In the genomic region with DNA sequence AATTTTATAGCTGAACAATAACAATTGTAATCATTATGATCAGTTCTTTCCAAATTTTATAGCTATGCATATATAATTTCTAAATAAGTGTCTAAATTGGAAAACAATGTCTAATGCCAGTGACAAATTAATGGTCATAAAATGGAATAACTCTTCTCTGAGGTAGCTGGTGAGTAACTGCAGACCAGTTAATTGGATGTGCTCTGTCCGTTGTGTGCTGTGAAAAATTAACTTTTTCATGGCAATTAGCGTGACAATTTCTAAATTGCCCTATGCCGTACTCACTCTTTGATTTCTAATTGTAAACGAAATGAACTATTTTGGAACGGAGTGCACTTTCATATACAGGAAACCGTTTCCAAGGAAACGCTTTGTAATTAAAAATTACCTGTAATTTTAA, we compare ENCODE assay signal across 25 mouse cellular contexts.
"Had no signal": no experiment of that assay in that cellular context is flagged by ENCODE, and none has a peak within 500 bp of the region (broad histone marks: within the 10 kb centered on the region; RNA-seq: fewer than 3 reads in every experiment).

No protein-coding gene starts in this region.

- H3K27ac ChIP-seq: embryonic facial prominence, embryonic 10.5 days; embryonic facial prominence, embryonic 12.5 days; embryonic facial prominence, embryonic 13.5 days; embryonic facial prominence, embryonic 15.5 days; forebrain, embryonic 10.5 days; forebrain, embryonic 12.5 days; forebrain, embryonic 15.5 days; gastrocnemius, adult 2 months; heart, adult 2 months had no signal

- H3K4me2 ChIP-seq: embryonic facial prominence, embryonic 12.5 days; embryonic facial prominence, embryonic 13.5 days; embryonic facial prominence, embryonic 15.5 days; forebrain, embryonic 12.5 days; forebrain, embryonic 15.5 days had no signal

- ATAC-seq: forebrain, embryonic 16.5 days had no signal

- H3K4me3 ChIP-seq: embryonic facial prominence, embryonic 10.5 days; embryonic facial prominence, embryonic 12.5 days; embryonic facial prominence, embryonic 13.5 days; embryonic facial prominence, embryonic 15.5 days; erythroblast, embryonic 14.5 days; forebrain, embryonic 10.5 days; forebrain, embryonic 12.5 days; forebrain, embryonic 15.5 days; gastrocnemius, adult 2 months; heart, adult 2 months had no signal

- DNase-seq: cerebellum, adult 8-10 months; cerebellum, adult 9-10 months; cerebellum, adult 9-11 months; cerebellum, postnatal 10 days; cerebellum, postnatal 14 days; cerebellum, postnatal 25 days; cerebellum, postnatal 36 days; embryo, embryonic 11 days; gastrocnemius, adult 2 months; gastrocnemius, postnatal 10 days; gastrocnemius, postnatal 14 days; gastrocnemius, postnatal 25 days; gastrocnemius, postnatal 36 days; heart, adult 18-20 months; heart, adult 2 months had no signal

- H3K9ac ChIP-seq: embryonic facial prominence, embryonic 12.5 days; embryonic facial prominence, embryonic 13.5 days; embryonic facial prominence, embryonic 15.5 days; forebrain, embryonic 12.5 days; forebrain, embryonic 15.5 days; forebrain, postnatal 0 days had no signal

- H3K36me3 ChIP-seq: embryonic facial prominence, embryonic 10.5 days; embryonic facial prominence, embryonic 12.5 days; embryonic facial prominence, embryonic 13.5 days; embryonic facial prominence, embryonic 15.5 days; forebrain, embryonic 10.5 days; forebrain, embryonic 12.5 days; forebrain, embryonic 15.5 days had no signal

- H3K27me3 ChIP-seq: embryonic facial prominence, embryonic 12.5 days; embryonic facial prominence, embryonic 13.5 days; embryonic facial prominence, embryonic 15.5 days; forebrain, embryonic 12.5 days; forebrain, embryonic 15.5 days had no signal

- H3K4me1 ChIP-seq: embryonic facial prominence, embryonic 10.5 days; embryonic facial prominence, embryonic 12.5 days; embryonic facial prominence, embryonic 13.5 days; embryonic facial prominence, embryonic 15.5 days; forebrain, embryonic 10.5 days; forebrain, embryonic 12.5 days; forebrain, embryonic 15.5 days had no signal

- H3K9me3 ChIP-seq: embryonic facial prominence, embryonic 10.5 days; embryonic facial prominence, embryonic 12.5 days; embryonic facial prominence, embryonic 13.5 days; embryonic facial prominence, embryonic 15.5 days; forebrain, embryonic 10.5 days; forebrain, embryonic 12.5 days; forebrain, embryonic 15.5 days had no signal
